Mouse (Mus musculus) MEL (cell line): Measurements from ENCODE around the gene Nkpd1. TPM values are rescaled to one million over a fixed set of nuclear protein-coding genes. Genes with fewer than 3 reads are reported as not detected.

Source experiments
- DNase-seq: peaks from one replicate; pipeline ENCODE4 v3.0.0; 2011; ENCODE audit warnings: low read depth, low spot score
- H3K27ac ChIP-seq: 2 replicates; pipeline ENCODE4 v1.5.1; 2012; ENCODE audit warnings: low read depth, mild to moderate bottlenecking, control low read depth, low read length, moderate library complexity; ENCODE audit not compliant: control insufficient read depth
- H3K27me3 ChIP-seq, 2 experiments: fragments of 150-350 bp in 1 of 2; sonication (generic) in 1 of 2; 2 replicates each; pipeline ENCODE4 v1.6.1; 2012; ENCODE audit warnings: low read length in 2 of 2, mild to moderate bottlenecking in 2 of 2, improper control_type of control experiment in 1 of 2, moderate library complexity in 1 of 2; ENCODE audit not compliant: insufficient read depth in 2 of 2, control insufficient read depth in 1 of 2
- H3K36me3 ChIP-seq, 2 experiments: 2 replicates each; pipeline ENCODE4 v1.6.1; 2012 to 2014; ENCODE audit warnings: low read length in 2 of 2, improper control_type of control experiment in 1 of 2, inconsistent platforms in 1 of 2, mild to moderate bottlenecking in 1 of 2; ENCODE audit not compliant: insufficient read depth in 2 of 2, control insufficient read depth in 1 of 2
- H3K4me1 ChIP-seq, 2 experiments: fragments of 150-350 bp in 1 of 2; sonication (generic) in 1 of 2; 2 replicates each; pipeline ENCODE4 v1.6.1; 2012; ENCODE audit warnings: low read length in 2 of 2, improper control_type of control experiment in 1 of 2, mild to moderate bottlenecking in 1 of 2; ENCODE audit not compliant: insufficient read depth in 2 of 2, control insufficient read depth in 1 of 2
- H3K4me3 ChIP-seq, 2 experiments: fragments of 150-350 bp in 1 of 2; sonication (generic) in 1 of 2; 2 replicates each; pipeline ENCODE4 v1.5.1; 2012; ENCODE audit warnings: low read depth in 2 of 2, low read length in 2 of 2, mild to moderate bottlenecking in 2 of 2, moderate library complexity in 2 of 2, control low read depth in 1 of 2, improper control_type of control experiment in 1 of 2; ENCODE audit not compliant: control insufficient read depth in 1 of 2, insufficient read depth in 1 of 2
- H3K79me2 ChIP-seq: 2 replicates; pipeline ENCODE4 v1.6.1; 2012; ENCODE audit warnings: mild to moderate bottlenecking, low read length, moderate library complexity; ENCODE audit not compliant: control insufficient read depth, poor library complexity, insufficient read depth
- H3K9ac ChIP-seq: 2 replicates; pipeline ENCODE4 v1.6.1; 2012; ENCODE audit warnings: low read depth, mild to moderate bottlenecking, control low read depth, low read length, moderate library complexity; ENCODE audit not compliant: control insufficient read depth, poor library complexity, severe bottlenecking
- H3K9me3 ChIP-seq: fragments of 150-350 bp; sonication (generic); replicated peaks from 2 replicates; pipeline ENCODE4 v1.6.1; 2012; ENCODE audit warnings: mild to moderate bottlenecking, low read length, improper control_type of control experiment, moderate library complexity; ENCODE audit not compliant: insufficient read depth
- BHLHE40 ChIP-seq: IDR thresholded peaks from 2 replicates; pipeline ENCODE4 v1.6.1; 2012; ENCODE audit warnings: low read depth, mild to moderate bottlenecking, inconsistent platforms, low read length, improper control_type of control experiment, borderline replicate concordance
- CHD1 ChIP-seq: IDR thresholded peaks from 2 replicates; pipeline ENCODE4 v1.6.1; 2012; ENCODE audit warnings: low read depth, mild to moderate bottlenecking, inconsistent platforms, low read length, improper control_type of control experiment
- CTCF ChIP-seq, 3 experiments: IDR thresholded peaks in 2 of 3; conservative IDR thresholded peaks in 1 of 3; 2 replicates each; pipeline ENCODE4 v1.5.1; 2011 to 2012; ENCODE audit warnings: low read length in 3 of 3, low read depth in 2 of 3, mild to moderate bottlenecking in 2 of 3, improper control_type of control experiment in 1 of 3, inconsistent platforms in 1 of 3, mixed read lengths in 1 of 3, moderate library complexity in 1 of 3; ENCODE audit not compliant: control insufficient read depth in 1 of 3, insufficient read depth in 1 of 3, poor library complexity in 1 of 3, severe bottlenecking in 1 of 3
- E2F4 ChIP-seq: IDR thresholded peaks from 2 replicates; pipeline ENCODE4 v1.6.1; 2011; ENCODE audit warnings: low read depth, low read length, improper control_type of control experiment, borderline replicate concordance
- ELF1 ChIP-seq: IDR thresholded peaks from 2 replicates; pipeline ENCODE4 v1.6.1; 2014; ENCODE audit warnings: low read depth, mild to moderate bottlenecking, inconsistent platforms, low read length, improper control_type of control experiment, moderate library complexity
- GABPA ChIP-seq: IDR thresholded peaks from 2 replicates; pipeline ENCODE4 v1.6.1; 2012; ENCODE audit warnings: low read depth, mild to moderate bottlenecking, inconsistent platforms, low read length, improper control_type of control experiment, moderate library complexity
- JUND ChIP-seq: IDR thresholded peaks from 2 replicates; pipeline ENCODE4 v1.6.1; 2011; ENCODE audit warnings: low read depth, mild to moderate bottlenecking, improper control_type of control experiment, low read length
- KAT2A ChIP-seq: conservative IDR thresholded peaks from 2 replicates; pipeline ENCODE4 v1.6.1; 2012; ENCODE audit warnings: low read depth, low read length, improper control_type of control experiment, inconsistent platforms
- MAFK ChIP-seq: IDR thresholded peaks from 2 replicates; pipeline ENCODE4 v1.6.1; 2011; ENCODE audit warnings: low read depth, mild to moderate bottlenecking, low read length, improper control_type of control experiment, borderline replicate concordance
- MAZ ChIP-seq: IDR thresholded peaks from 2 replicates; pipeline ENCODE4 v1.6.1; 2012; ENCODE audit warnings: low read depth, mild to moderate bottlenecking, inconsistent platforms, low read length, improper control_type of control experiment
- NELFE ChIP-seq: IDR thresholded peaks from 2 replicates; pipeline ENCODE4 v1.6.1; 2011; ENCODE audit warnings: low read depth, low read length, improper control_type of control experiment
- POLR2A ChIP-seq, 2 experiments: IDR thresholded peaks; 2 replicates each; pipeline ENCODE4 v1.6.1; 2011 to 2012; ENCODE audit warnings: low read length in 2 of 2, mild to moderate bottlenecking in 2 of 2, control low read depth in 1 of 2, improper control_type of control experiment in 1 of 2, low read depth in 1 of 2, moderate library complexity in 1 of 2; ENCODE audit not compliant: control insufficient read depth in 1 of 2, insufficient read depth in 1 of 2, poor library complexity in 1 of 2
- POLR2AphosphoS2 ChIP-seq: IDR thresholded peaks from 2 replicates; pipeline ENCODE4 v1.6.1; 2011; ENCODE audit warnings: low read length, improper control_type of control experiment
- POLR2AphosphoS5 ChIP-seq: IDR thresholded peaks from 2 replicates; pipeline ENCODE4 v1.6.1; 2012; ENCODE audit warnings: low read depth, borderline replicate concordance, mild to moderate bottlenecking, inconsistent platforms, low read length, moderate library complexity, mixed read lengths
- SIN3A ChIP-seq: IDR thresholded peaks from 2 replicates; pipeline ENCODE4 v1.6.1; 2012; ENCODE audit warnings: low read length, improper control_type of control experiment, inconsistent platforms
- SMC3 ChIP-seq: IDR thresholded peaks from 2 replicates; pipeline ENCODE4 v1.6.1; 2011; ENCODE audit warnings: low read depth, low read length, improper control_type of control experiment
- TCF12 ChIP-seq: IDR thresholded peaks from 2 replicates; pipeline ENCODE4 v1.6.1; 2014; ENCODE audit warnings: low read depth, mild to moderate bottlenecking, inconsistent platforms, low read length, improper control_type of control experiment, moderate library complexity
- UBTF ChIP-seq: IDR thresholded peaks from 2 replicates; pipeline ENCODE4 v1.6.1; 2012; ENCODE audit warnings: low read depth, mild to moderate bottlenecking, inconsistent platforms, low read length, improper control_type of control experiment, moderate library complexity, borderline replicate concordance; ENCODE audit not compliant: insufficient read depth
- USF1 ChIP-seq: IDR thresholded peaks from 2 replicates; pipeline ENCODE4 v1.6.1; 2014; ENCODE audit warnings: low read depth, mild to moderate bottlenecking, inconsistent platforms, low read length, improper control_type of control experiment, moderate library complexity
- USF2 ChIP-seq, 2 experiments: IDR thresholded peaks; 2 replicates each; pipeline ENCODE4 v1.6.1; 2011 to 2012; ENCODE audit warnings: improper control_type of control experiment in 2 of 2, low read length in 2 of 2, borderline replicate concordance in 1 of 2, inconsistent platforms in 1 of 2, low read depth in 1 of 2, mild to moderate bottlenecking in 1 of 2; ENCODE audit not compliant: insufficient read depth in 1 of 2
- polyA plus RNA-seq, 2 experiments: library from polyadenylated mRNA; stranded (reverse) in 1 of 2; unstranded in 1 of 2; fragments of >175 nt in 1 of 2; fragments of >200 nt in 1 of 2; gene quantifications; 2 replicates each; pipeline versions ENCODE4 v1.2.1 to v1.2.4; 2012; ENCODE audit warnings: low replicate concordance in 2 of 2, low read depth in 1 of 2; ENCODE audit not compliant: insufficient read length in 2 of 2, insufficient read depth in 1 of 2, missing spikeins in 1 of 2
- total RNA-seq: library from RNA; depleted of rRNA; stranded (reverse); fragments of 300-350 nt; gene quantifications from 2 replicates; pipeline ENCODE4 v1.2.3, GENCODE M21; 2012

Gene Nkpd1
- total and polyA plus RNA-seq, 3 experiments = 0.33 to 0.35 TPM; not detected in 1

- DNase-seq = no peak
- H3K36me3 ChIP-seq = no peaks in the 10 kb centered on the region
- no peaks in the 10 kb centered on the region; a peak in 1 of 4 replicates for H3K4me1 ChIP-seq
- H3K9me3 ChIP-seq = no peaks in the 10 kb centered on the region
- TF ChIP-seq JUND (no peak), POLR2A (IDR thresholded peaks at IDR 0.05; ENCODE audit: control insufficient read depth in 1 of 2, insufficient read depth in 1 of 2, low read depth in 1 of 2, low read length in 2 of 2, poor library complexity in 1 of 2) (no peak)
- H3K79me2 ChIP-seq = no peaks in the 10 kb centered on the region
- no peak overlapping the region for H3K9ac ChIP-seq
- no peaks in the 10 kb centered on the region; a peak in 1 of 4 replicates for H3K27me3 ChIP-seq
- H3K4me3 ChIP-seq = no peak overlapping the region
- no peak overlapping the region for H3K27ac ChIP-seq
Observed at GRCm38 (mm10) chr7:19477624-19478384, 39.8 kb upstream of the Nkpd1 start.

- no peaks in the 10 kb centered on the region; a peak in 1 of 4 replicates for H3K27me3 ChIP-seq
- no peak overlapping the region for H3K9ac ChIP-seq
- no peaks in the 10 kb centered on the region for H3K79me2 ChIP-seq
- H3K36me3 ChIP-seq = no peaks in the 10 kb centered on the region
- no peaks in the 10 kb centered on the region for H3K9me3 ChIP-seq
- TF ChIP-seq POLR2AphosphoS5 (no peak), CHD1 (no peak), SMC3 (no peak), MAZ (no peak), ELF1 (no peak), SIN3A (no peak), NELFE (no peak), USF1 (no peak)
- H3K4me3 ChIP-seq = no peak overlapping the region
- H3K4me1 ChIP-seq = no peaks in the 10 kb centered on the region; a peak in 1 of 4 replicates
- no peak for DNase-seq
- H3K27ac ChIP-seq = no peak overlapping the region
Observed at GRCm38 (mm10) chr7:19483281-19483680, 34.4 kb upstream of the Nkpd1 start.

- H3K4me3 ChIP-seq = no peak overlapping the region
- no peak for DNase-seq
- H3K27me3 ChIP-seq = no peaks in the 10 kb centered on the region; a peak in 1 of 4 replicates
Observed at GRCm38 (mm10) chr7:19485488-19485887, 32.1 kb upstream of the Nkpd1 start.

More at GRCm38 (mm10) chr7:19485488-19485887, 32.1 kb upstream of the Nkpd1 start:
- H3K9ac ChIP-seq = no peak overlapping the region
- no peak overlapping the region for H3K27ac ChIP-seq
- no peaks in the 10 kb centered on the region for H3K4me1 ChIP-seq
- TF ChIP-seq CTCF (IDR thresholded peaks at IDR 0.05 in 2 of 3, conservative IDR thresholded peaks at IDR 0.05 in 1 of 3; ENCODE audit: control insufficient read depth in 1 of 3, insufficient read depth in 1 of 3, low read depth in 2 of 3, low read length in 3 of 3, poor library complexity in 1 of 3, severe bottlenecking in 1 of 3) (no peak), BHLHE40 (no peak), TCF12 (no peak), MAZ (no peak), GABPA (no peak), USF1 (no peak), JUND (no peak), UBTF (no peak), MAFK (no peak), USF2 (IDR thresholded peaks at IDR 0.05; ENCODE audit: borderline replicate concordance in 1 of 2, insufficient read depth in 1 of 2, low read depth in 1 of 2, low read length in 2 of 2) (no peak), E2F4 (no peak), NELFE (no peak), SMC3 (no peak), KAT2A (no peak), POLR2AphosphoS2 (no peak)
- no peaks in the 10 kb centered on the region for H3K36me3 ChIP-seq
- H3K79me2 ChIP-seq = no peaks in the 10 kb centered on the region
- no peaks in the 10 kb centered on the region for H3K9me3 ChIP-seq
